Mouse (Mus musculus) cortical plate, adult 2 months (tissue): ENCODE results near the gene Fxyd2.

Experiments
- CTCF ChIP-seq: fragments of 200-500 bp; IDR thresholded peaks from 2 replicates; pipeline ENCODE4 v1.5.1; 2011; ENCODE audit warnings: mild to moderate bottlenecking, control low read depth, low read length; ENCODE audit not compliant: insufficient read depth; ENCODE audit errors: extremely low read depth
- POLR2A ChIP-seq: fragments of 200-500 bp; IDR thresholded peaks from 2 replicates; pipeline ENCODE4 v1.6.1; 2011; ENCODE audit warnings: mild to moderate bottlenecking, low read length, control low read depth; ENCODE audit not compliant: insufficient read depth; ENCODE audit errors: extremely low read depth

- TF ChIP-seq CTCF (peak; percentile 24; the same call in 1 of the 2 replicates), POLR2A (no peak)
Measured at GRCm38 (mm10) chr9:45421209-45421608, 21.7 kb downstream of the Fxyd2 start.
